Mouse (Mus musculus) urinary bladder, postnatal 25 days (tissue): ENCODE data around the gene Cenpj.
A peak's percentile ranks its signal among the peaks of the same experiment; 100 is the strongest.

Experiments used
- DNase-seq: peaks from one replicate; pipeline ENCODE4 v3.0.0; 2022; ENCODE audit warnings: low spot score

Gene Cenpj

DNA sequence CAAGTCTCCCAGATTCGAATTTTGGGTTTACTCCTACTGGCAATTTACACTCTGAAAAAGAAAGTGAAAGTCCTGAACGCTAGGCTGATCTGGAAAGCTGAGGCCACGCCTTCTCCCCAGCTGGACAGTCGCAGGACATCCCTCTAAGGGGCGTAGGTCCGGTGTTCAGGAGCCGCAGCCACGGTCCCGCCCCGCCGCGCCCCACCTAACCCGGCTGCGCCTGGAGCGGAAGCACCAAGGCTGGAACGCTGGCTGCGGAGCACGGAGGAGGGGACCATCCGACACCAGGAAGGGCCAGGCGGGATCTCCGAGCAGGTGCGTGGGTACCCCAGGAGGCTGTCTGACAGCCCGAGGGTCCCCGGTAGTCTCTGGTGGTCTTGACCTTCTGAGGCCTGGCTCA lies at the start of gene Cenpj, which contains the start of gene Parp4:
Gene Cenpj, minus strand, starts transcription at position 10 of the 400 bp plus-strand sequence.
Gene Parp4, plus strand, starts transcription at position 204 of the 400 bp plus-strand sequence.
- peak; percentile 80 for DNase-seq

DNA sequence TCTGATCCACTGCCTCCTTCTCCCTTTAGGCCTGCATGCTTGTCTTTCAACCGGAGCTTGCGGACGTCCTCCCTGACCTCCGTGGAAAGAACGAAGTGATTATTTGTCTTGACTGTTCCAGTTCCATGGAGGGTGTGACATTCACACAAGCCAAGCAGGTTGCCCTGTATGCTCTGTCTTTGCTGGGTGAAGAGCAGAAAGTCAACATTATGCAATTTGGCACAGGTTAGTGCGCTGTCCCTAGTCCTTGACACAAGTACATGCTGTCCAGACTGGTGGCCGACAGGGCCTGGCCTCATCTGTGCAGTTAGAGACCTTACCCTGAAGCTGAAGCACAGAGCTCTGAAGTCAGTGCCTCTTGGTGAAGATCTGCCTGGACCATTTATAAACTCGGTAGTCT lies 45.2 kb upstream of the Cenpj start:
- no peak for DNase-seq

DNA sequence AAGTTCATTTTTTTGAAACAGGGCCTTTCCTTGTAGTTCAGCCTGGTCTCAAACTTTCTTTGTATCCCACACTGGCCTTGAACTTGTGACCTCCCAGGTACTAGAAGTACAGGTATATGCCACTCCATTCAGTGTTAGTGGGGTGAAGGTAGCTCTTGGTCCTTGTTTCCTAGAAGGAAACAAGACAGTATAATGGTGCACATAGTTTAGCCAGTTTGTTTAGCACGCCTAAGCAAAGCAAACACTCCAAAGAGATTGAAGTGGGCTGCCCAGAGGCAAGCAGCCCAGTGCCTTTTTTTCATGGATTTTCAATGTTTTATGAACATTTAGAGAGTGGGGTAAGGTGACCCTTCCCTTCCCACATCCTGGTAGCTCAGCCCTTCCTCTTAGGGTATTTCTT lies 42.2 kb upstream of the Cenpj start:
- DNase-seq: no peak

DNA sequence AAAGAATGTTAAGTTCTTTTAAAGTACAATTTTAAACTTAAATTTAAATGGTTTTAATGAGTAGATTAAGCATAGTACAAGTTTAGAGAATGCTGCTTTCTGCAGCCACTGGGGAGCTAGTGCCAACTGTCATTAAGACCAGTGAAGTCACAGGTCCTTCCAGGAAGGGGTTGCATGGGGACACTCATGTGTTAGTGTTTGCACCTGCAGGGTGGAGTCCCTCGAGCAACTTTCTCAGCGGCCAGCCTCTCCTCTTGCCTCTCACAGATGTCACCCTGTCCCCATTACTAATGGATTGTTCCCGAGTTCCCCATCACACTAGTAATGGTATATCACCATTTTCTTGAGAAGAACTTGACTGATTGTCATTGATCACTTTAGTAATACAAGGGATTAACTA lies 38.0 kb upstream of the Cenpj start:
- DNase-seq: no peak

DNA sequence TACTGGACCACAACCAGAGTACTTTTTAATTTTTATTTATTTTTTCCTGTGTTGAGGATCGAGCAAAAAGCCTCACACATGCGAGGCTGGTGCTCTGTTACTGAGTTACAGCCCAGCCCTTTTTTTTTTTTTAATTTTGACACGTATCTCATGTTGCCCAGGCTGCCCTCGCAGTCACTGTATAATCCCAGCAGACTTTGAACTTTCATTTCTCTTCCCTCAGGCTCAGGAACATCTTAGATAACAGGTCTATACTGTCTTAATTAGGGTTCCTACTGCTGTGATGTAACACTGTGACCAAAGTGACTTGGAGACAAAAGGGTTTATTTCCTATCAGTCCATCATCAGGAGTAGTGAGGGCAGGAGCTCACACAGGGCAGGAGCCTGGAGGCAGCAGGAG lies 29.9 kb upstream of the Cenpj start:
- DNase-seq: no peak

DNA sequence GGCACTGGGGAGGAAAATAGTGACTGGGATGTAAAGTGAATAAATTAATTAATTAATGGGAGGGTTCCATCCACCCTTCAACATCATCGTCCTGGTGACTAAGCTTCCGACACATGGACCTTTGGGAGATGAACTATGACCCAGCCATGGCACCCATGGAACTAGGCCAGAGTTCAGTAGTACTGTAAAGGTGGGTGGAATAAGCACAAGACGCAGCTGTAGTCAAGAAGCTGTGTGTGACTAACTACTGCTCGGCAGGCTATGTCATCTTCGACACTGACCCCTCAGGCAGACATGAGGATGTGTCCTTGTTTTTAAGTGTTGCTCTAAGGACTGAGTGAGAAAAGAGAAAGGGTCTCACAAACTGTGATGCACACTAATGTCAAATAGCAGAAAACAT lies 29.2 kb upstream of the Cenpj start:
- DNase-seq: no peak

DNA sequence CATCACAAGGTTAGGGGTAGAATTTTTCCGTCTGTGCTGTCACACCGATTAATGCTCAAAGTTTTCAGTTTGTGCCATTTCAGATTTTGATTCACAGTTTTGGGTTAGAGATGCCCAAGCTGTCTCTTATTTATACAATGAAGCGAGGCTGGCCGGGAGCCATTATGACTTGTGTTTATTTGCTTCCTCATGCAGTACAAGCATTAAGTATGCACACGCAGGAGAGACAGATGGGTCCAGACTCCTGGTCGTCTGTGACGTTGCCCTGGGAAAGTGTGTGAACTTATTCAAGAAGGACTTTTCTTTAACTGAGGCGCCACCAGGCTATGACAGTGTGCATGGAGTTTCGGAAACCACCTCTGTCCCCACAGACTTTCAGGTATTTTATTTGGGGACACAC lies 26.8 kb upstream of the Cenpj start:
- no peak for DNase-seq

DNA sequence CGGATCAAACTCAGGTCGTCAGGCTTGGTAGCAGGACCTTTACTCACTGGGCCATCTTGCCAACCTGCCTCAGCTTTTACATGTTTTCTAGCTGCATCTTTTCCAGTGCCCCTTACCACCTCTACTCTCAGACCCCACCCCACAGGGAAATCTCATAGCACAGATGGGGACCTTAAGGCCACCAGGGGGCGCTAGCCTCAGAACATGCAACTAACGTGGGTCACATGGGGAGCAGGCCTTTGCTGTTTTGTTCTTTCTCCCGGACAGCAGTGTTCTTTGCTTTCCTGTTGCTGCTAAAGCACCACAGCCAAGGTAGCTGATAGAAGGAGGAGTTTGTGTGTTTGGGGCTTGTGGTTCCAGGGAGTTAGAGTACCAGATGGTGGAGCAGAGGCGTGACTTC lies 23.5 kb upstream of the Cenpj start:
- DNase-seq: peak; percentile 38

DNA sequence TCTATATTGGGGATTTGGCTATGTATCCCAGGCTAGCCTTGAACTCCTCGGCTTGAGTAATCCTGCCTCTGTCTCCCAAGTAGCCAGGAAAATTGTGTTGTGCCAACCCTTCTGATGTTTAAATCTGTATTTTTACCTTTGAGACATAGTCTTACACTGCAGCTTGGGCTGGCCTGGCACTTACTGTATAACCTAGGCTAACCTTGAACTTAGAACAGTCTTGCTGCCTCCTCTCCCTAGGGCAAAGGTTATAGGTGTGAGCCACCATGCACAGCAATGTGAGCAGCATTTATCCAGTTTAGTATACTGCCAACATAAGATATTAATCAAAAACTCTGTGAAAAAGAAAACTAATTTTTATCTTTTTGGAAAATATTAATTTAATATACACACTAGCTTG lies 19.6 kb upstream of the Cenpj start:
- DNase-seq: no peak

DNA sequence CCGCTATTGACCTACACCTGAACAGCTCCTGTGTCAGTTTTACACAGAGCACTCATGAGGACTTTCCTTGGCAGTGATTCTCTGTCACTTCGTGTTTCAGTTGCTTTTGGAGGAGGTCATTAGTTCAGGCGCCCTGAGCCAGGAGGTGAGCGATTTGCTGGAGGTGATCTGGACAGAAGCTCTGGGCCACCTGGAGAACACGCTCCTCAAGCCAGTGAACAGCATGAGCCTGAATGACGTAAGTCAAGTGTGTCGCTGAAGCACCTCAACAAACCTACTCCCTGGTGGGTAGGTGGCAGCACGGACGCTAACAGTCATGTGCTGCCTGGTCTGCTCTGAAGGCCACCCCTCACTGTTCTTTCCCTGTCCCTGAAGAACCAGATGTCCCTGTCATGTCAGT lies 17.0 kb upstream of the Cenpj start:
- DNase-seq: no peak

DNA sequence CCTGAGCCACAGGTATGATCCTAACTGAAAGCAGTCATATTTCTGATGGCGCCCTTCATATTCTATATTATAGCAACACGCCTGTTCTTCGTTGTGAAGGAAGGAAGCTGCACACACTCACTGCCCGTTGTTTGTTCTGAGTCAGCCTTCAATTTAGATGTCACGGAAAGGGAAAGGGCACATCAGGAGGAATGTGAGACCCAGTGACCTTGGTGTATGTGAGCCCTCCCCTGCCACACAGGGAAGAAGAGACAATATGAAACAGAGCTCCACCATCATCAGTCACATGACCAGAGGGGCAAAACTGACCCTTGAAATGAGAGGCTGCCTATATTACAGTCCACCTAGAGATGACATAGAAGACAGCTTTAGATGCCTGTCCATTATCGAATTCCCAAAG lies 7.1 kb upstream of the Cenpj start:
- no peak for DNase-seq

DNA sequence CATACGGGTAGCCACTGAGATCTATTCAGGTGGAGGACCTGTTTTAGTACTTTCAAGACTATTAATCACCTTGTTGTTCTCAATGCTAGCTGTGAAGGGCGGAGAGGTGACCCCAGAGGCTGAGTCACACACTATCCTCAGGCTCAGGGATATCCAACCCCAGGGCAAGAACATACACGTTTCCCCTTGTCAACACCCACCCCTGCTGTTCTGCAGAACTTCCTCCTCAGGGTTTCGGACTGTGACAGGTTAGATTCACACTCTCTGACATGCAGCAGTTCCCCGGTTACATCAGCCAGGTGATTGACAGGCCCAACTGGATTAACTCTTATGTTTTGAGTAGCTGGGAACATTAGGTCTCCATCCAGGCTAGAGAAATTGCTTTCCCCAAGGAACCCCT lies 5.9 kb upstream of the Cenpj start:
- DNase-seq: no peak

DNA sequence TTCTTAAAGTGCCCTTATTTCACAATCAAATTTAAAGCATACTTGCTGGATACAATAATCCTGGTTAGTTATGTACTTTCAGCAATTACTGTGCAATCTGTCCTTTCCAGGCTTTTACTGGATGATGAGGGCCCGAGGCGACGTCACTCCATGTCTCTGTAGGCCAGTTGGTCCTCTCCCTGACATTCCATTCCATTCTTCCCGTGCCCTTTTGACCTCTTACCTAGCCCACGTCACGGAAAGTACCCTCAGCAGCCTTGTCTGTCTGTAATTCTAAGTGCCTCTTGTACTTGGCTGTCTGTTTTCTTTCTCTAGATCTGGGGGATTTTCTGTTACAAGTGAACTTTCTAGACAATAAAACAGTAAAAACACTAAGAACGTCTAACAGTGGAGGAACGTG lies 3.8 kb upstream of the Cenpj start:
- DNase-seq: no peak

DNA sequence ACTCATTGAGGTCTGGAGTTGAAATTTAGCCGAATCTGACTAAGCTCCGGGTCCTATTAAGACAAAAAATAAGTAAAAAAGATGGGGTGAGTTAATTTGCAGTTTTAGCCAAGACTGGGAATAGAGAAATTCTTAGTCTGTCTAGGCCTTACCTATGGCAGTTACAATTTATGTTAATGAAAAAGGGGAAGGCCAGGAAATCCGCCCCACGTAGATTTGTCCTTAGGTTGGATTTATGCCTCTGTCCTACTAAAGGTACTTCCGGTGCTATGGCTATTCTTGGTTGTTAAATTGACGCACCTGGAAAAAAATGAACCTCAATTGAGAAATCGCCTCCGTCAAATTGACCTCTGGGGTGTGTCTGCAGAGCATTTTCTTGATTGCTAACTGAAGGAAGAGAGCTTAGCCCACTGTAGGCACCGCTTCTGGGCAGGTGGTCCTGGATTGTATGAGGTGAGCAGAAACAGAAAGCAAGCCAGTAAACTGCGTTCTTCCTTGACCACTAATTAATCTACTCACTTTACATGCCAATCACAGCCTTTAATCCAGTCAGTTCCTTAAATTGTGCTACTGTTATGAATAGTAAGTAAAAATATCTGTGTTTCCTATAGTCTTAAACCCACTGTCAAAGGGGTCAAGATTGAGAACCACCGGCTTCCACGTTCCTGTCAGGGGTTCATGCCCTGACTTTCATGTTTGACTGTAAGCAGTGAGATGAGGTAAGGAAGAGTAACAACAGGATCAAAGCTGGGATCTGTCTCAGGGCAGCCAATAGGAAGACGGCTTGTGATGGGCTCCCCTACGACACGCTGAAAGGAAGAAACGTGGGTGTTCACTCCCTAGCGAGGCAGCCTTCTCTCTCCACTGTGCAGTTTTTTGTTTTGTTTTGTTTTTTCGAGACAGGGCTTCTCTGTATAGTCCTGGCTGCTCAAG lies 1.0 kb upstream of the Cenpj start:
- DNase-seq: no peak

DNA sequence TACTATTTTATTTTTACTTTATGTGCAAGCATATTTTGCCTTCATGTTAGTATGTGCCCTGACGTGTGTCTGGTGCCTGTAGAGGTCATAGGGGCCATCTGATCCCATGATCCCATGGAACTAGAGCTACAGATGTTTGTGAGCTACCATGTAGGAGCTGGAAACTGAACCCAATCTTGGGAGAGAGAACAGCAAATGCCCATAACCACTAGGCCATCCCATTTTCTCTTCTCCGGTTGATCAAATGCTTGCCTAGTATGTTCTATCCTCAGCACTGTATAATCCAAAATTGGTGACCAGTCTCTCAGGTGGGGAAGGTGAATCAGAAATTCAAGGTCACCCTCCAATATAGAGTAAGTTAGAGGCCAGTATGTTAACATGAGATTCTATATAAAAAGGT lies 2.7 kb downstream of the Cenpj start:
- no peak for DNase-seq

DNA sequence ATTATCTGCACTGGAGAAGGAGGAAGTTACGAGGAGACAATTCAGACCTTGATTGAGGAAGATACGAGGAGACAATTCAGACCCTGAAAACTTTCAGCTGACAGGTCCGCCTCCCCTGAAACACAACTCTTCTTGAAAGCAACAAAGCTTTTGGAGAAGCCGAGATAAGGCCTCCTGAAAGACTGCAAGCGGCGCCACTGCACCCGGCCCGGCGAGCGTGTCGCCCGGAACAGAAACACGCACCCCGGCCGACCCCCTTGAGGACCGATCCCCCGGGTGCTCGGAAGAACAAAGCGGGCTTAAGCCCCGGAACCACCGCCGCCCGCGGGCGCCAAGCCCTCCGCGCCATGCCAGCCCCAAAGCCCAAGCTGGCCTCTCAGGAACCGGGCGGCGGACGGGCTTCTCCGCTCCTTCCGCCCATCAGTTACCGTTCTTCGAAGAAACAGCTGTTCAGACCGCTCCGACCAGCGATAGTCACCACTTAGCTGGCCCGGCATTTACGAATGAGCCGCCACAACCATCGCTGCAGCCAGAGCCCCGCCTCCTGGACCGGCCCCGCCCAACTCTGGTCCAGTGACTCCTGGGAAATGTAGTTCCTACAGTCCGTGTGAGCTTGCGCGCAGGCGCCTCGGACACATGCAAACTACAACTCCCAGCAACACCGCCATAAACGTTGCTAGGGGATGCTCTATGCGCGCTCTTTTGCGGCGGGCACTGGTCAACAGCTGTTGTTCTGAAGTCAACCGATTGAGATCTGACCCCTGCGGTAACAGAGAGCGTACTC lies 3.7 kb downstream of the Cenpj start:
- DNase-seq: peak; percentile 92

DNA sequence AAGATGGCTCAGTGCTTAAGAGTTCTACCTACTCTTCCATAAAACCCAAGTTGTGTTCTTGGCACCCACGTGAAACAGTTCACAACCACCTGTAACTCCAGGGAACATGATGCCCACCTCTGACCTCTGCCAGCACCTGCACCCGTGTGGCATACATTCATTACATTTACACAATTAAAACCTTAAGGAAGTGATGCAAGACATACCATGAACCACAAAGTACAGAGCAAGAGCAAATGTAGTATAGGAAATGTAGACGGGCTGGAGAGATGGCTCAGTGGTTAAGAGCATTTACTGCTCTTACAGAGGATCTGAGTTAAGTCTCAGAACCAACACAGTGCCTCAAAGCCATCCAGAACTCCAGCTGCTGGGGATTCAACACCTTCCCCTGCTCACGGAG lies 6.2 kb downstream of the Cenpj start:
- DNase-seq: no peak

DNA sequence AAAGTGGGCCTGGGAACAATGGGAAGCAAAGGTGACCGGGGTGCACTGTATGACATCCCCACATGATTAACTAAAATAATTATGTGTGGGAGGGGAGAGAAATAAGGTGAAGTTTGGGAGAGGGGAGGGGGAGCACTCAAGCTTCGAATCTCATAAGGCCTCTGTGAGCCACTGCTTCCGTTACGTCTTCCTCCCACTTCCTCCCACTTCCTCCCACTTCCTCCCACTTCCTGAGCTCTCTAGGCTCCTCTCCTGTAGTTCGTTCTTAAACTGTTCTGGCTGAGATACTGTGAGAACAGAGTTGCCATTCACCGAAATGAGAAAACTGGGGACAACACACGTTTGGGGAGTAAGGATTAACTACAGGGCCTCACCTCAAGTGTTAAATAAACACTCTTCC lies 7.7 kb downstream of the Cenpj start:
- DNase-seq: no peak

DNA sequence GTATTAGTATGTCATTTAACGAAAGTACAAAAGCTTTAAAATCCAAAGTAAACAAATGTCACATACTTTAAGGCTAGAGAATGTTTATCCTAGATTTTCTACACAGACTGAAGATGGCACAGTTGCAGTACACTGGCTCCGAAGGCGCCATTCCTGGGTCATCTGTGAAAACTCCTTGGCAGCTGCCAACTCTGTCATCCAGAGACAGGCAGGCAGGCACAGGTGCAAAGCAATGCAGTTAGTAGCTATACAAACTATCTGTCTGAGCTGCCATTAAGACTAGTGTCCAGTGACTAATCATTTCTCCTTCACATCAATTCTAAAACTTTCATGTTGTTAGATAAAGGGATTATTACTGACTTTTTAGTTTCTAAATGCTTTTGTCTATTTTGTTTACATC lies 16.1 kb downstream of the Cenpj start:
- DNase-seq: no peak

DNA sequence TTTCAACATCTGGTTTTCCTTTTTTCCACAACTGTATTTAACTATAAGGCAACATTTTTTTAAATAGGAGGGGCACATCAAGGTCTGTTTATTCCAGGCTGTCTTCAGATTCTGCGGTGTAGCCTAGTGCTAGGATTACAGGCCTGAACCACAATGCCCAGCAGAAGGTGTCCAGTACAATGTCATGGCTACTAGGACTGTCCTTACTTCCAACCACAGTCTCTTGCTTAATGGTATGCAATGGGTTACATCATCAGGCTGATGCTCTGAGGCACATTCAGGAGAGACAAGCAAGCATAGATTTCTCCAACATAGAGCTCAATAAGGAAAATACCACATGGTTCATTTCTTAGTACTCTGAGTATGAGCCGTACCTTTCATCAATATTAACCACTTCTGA lies 20.5 kb downstream of the Cenpj start:
- no peak for DNase-seq

DNA sequence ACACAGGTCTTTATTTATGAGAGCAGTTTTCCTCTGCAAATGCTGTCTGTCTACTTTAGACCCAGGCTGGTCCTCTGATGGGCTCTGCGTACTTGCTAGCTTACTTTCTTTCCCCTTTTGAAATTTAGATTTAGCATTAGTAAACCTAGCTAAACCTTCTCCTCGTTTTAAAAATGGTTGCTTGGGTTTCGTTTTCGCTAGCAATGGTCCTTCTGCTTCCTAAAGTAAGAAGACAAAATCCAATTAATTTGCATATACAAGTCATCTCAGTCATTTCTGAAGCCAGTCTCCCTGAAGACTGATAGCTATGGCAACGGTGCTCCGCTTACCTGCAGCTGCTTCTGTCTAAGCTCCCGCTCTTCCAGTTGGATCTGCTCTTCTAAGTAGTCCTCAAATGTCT lies 21.9 kb downstream of the Cenpj start:
- DNase-seq: no peak

DNA sequence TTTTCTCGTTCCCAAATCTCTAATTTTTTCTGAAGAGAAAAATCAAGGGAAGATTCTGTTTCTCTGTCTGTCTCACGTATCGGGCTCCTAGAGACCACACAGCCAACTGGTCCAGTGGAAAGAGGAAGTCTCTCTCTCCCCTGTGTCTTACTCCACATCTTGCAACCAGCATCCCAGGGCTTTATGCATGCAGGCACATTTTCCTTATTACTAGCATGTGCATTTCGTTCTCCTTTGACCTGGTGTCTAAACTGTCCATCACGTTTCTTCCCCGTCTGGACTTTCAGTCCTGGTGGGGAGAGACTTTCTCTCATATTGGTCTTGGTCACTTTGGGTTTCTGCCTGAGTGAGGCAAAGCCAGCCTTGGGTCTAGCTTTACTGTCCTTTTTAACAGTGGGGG lies 22.3 kb downstream of the Cenpj start:
- no peak for DNase-seq

DNA sequence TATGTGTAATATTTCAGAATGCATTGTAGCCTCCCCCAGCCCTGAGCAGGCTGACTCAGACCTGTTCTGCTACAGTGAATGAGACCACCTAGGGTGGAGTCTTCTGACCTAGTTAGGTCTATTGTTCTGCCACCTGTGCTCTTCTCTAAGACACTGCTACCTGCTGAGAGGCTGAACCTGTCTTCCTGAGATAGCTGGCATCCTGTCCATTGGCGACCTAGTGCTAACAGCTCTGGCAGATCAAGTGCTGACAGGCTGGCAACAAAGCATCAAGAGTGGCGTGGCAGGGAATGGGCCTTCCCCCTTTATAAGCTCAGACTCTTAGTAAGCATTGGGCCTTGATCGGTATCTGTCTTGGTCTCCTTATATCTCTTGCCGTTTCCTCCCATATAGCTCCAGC lies 24.3 kb downstream of the Cenpj start:
- no peak for DNase-seq
